8 mouse cellular contexts compared by ENCODE assay signal in the genomic region with DNA sequence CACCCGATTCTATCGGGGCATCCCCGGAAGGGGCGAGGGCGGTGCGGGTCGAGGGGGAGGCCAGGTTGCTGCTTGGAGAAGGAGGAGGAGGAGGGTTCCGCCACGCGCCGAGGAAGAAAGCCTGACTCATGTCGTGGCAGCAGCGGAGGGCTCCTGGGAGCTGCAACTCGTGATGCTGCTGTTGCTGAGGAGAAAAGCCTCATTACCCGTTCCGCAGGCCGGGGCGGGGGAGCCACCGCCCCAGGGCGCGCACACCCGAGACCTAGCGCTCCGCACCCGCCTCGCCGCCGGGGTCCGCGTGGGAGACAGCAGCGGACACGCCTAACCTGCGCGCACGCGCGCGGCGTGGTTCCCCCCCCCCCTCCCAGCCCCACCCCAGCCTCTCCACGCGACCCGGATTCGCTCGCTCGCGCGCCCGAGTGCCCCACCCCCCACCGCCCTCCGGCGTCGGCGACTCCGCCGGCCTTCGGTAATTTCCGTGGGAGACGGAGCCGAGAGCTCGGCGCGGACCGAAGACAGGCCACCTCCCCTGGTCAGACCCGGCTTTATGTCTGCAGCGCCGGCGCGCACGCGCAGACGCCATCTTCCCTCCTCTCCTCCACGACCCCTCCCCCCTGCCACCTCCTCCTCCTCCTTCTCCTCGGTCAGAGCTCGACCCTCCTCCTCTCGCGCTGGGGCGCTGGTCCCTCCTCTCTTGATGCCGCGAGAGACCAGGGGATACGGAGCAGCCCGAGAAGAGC. TPM values are rescaled to one million over a fixed set of nuclear protein-coding genes. Genes with fewer than 3 reads are reported as not detected.
A peak's percentile ranks its signal among the peaks of the same experiment; 100 is the strongest.
DNase-seq lines count a peak whose midpoint lies in the region; TF ChIP-seq lines count a peak whose summit lies in the region.

No protein-coding gene starts in this region.

- H3K4me3 ChIP-seq in left cerebral cortex, adult 2 months, result peak overlapping the region; percentile 66
- H3K4me3 ChIP-seq in macrophage (ENCODE audit: inconsistent target), result peak overlapping the region; percentile 31

- peaks cover 14% of the 10 kb centered on the region; the same call in 1 of the 2 replicates for H3K36me3 ChIP-seq in macrophage (ENCODE audit: inconsistent target)

- peaks cover 13% of the 10 kb centered on the region; the same call in 1 of the 2 replicates for H3K79me2 ChIP-seq in macrophage (ENCODE audit: inconsistent target)

- no peak for TF ChIP-seq CTCF in left cerebral cortex, adult 2 months (IDR thresholded peaks at IDR 0.05)

- 2% methylated on average over 49 of the region's 81 CpGs for WGBS in macrophage (ENCODE audit: missing documents)

- peak overlapping the region; percentile 96 for H3K27ac ChIP-seq in left cerebral cortex, adult 2 months
- peak overlapping the region; percentile 68 for H3K27ac ChIP-seq in macrophage

- DNase-seq in WW6 (ENCODE audit: low read depth, low spot score), result peak; percentile 94
- peak; percentile 97 to 99 for DNase-seq in cerebellum, postnatal 36 days
- DNase-seq in gastrocnemius, adult 8-10 months (ENCODE audit: low spot score in 2 of 2), result peak; percentile 92 to 98
- DNase-seq in hindlimb bud, embryonic 11.5 days (ENCODE audit: extremely low spot score, low read depth, low spot score), result peak; percentile 96
- peak; percentile 94 to 96 for DNase-seq in left cerebral cortex, adult 2 months (ENCODE audit: extremely low spot score in 1 of 2, low spot score in 2 of 2)
- peak; percentile 95 for DNase-seq in retina, postnatal 7 days (ENCODE audit: low read depth, low spot score)
- peak; percentile 89 to 93 for DNase-seq in urinary bladder, adult 18-20 months (ENCODE audit: low spot score in 2 of 2)

- intact Hi-C loops in left cerebral cortex, adult 2 months (cut with DNase I), result loop anchor here (1.0 to 10.0 kb wide), 4 partner anchors 102 to 569 kb away; a partner anchor contains a TSS

RNA-seq across cellular contexts. Expression of a gene that starts 0.5 kb away (rescaled TPM):
- 100 to 1,000 TPM; 102 to 145 (median 124) TPM for total RNA-seq in gastrocnemius, adult 8-10 months (2022)
- total RNA-seq in left cerebral cortex, adult 2 months (2021), result 100 to 1,000 TPM; 593 to 598 TPM
- total RNA-seq in macrophage (2018; cell fraction: chromatin; rRNA removed), result 100 to 1,000 TPM in 14 of 26 experiments, 10 to 100 TPM in 12; 38.1 to 306 (median 105) TPM
- 10 to 100 TPM; 18.3 to 71.6 (median 48.3) TPM for total RNA-seq in macrophage (2018; cell fraction: cytosol; rRNA removed)
- total RNA-seq in macrophage (2018; cell fraction: nucleus; rRNA removed), result 100 to 1,000 TPM in 10 of 26 experiments, 10 to 100 TPM in 16; 36.4 to 236 (median 82.8) TPM
- polyA plus RNA-seq in macrophage (2018), result 21.6 to 41.9 TPM (median 33.6 TPM) in 3 replicates

Comparison
In these comparisons a context has a peak if more than half of its experiments do, and no peak if none do; other contexts are left out.
1. Peak in every context shown above with its lines: DNase-seq, H3K4me3 ChIP-seq and H3K27ac ChIP-seq.
2. RNA of a gene that starts 0.5 kb away (total RNA-seq): 593 to 598 TPM in left cerebral cortex, adult 2 months; 102 to 145 TPM in gastrocnemius, adult 8-10 months; every median in the first group is over 4 times any median in the second.